Mouse (Mus musculus): ENCODE data around the gene Wars2.

DNA sequence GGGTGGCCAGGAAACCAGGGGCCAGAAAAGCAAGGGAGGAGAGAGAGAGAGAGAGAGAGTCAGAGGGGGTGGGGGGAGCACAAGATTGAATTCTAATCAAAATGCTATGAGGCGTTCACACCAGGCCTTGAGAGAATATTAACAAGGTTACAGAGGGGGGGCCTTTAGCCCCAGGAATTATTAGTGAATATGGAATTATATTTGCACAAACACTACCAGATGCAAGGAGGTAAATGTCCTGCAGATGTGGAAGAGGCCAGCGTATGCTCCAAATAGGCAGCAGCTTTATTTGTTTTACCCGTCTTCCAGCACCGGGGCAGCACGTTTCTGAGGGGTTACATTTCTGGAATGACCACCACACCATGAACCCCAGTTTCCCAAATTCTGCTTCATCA is 29.7 kb upstream of the Wars2 start:
- no peak for TF ChIP-seq MAFK (IDR thresholded peaks at IDR 0.05; ENCODE audit: insufficient read depth, low read depth, low read length)
- TF ChIP-seq ZC3H11A (IDR thresholded peaks at IDR 0.05; ENCODE audit: borderline replicate concordance, low read depth, low read length) = no peak
- TF ChIP-seq CHD2 (IDR thresholded peaks at IDR 0.05; ENCODE audit: low read depth, low read length) = no peak

Data from ES-E14 (cell line).